Mouse (Mus musculus): ENCODE data around the gene Metap1.

The Metap1 gene

GRCm38 (mm10) chr3:138448077-138448860, 41.0 kb downstream of the Metap1 start:
- no peak for DNase-seq

DNA sequence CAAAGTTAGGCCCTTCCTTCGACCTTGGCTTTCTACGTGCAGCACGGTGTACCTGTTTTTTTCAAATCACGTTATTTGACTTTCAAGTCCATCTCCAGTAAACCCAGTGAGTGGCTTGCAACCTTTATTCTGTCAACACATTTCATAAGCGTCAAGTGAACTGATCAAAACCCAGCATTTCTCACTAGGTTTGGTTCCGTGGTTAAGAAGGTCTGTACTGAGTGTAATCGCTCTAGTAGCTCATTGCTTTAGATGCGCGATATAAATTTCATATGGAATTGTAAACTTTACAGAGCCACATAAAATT, 45.9 kb downstream of the Metap1 start:
- no peak for DNase-seq

- peak; percentile 96 for DNase-seq
Observed at GRCm38 (mm10) chr3:138442612-138443464, 46.5 kb downstream of the Metap1 start, which contains the start of gene Adh5. TSS of gene Adh5 (plus strand) at chr3:138443093.

GRCm38 (mm10) chr3:138442203-138442602, 47.1 kb downstream of the Metap1 start:
- DNase-seq: no peak

GRCm38 (mm10) chr3:138438716-138439115, 50.6 kb downstream of the Metap1 start:
- DNase-seq: no peak

DNA sequence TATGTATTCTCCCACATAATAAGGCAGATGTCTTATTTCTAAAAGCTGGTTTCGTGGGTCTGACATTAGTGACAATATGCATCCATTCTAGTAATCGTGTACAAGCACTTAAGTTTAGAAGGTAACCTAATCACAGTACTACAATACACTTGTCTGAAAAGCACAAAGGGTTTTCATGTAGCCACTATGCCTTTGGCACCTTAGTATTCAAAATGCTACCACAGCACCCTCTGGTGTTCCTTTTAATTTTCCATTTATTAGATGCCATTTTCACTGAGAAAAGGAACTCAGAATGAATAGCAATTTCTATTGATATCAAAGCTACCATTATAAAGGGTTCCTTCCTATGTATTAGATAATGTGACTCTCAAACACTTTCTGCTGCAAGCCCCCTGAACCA, 57.5 kb downstream of the Metap1 start:
- peak; percentile 57 for DNase-seq

DNA sequence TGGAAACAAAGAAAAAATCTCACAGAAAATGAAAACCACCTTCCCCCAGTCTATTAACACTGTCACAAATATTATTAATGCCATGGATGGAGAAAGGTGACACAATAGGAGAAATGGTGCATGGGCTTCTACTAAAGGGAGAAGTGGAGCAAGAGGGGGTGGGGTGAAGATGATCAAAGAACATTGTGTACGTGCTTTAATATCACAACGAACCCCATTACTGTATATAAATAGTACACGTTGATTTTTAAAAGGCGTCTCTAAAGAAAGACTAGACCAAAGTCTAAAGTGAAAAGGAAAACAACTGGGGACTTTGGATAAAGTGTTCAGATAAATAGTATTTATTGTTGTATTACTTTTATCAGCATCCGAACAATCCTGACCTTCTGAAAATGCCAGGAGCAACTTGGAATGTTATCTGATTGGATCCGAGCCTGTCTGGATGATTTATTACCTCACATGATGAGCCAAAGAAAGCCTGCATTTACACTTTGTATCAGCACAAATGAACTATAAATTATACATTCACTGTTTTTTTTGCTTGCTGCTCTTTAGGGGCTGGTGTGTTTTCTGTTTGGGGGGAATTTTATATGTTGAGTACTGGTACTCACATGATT, 58.8 kb downstream of the Metap1 start:
- no peak for DNase-seq

DNA sequence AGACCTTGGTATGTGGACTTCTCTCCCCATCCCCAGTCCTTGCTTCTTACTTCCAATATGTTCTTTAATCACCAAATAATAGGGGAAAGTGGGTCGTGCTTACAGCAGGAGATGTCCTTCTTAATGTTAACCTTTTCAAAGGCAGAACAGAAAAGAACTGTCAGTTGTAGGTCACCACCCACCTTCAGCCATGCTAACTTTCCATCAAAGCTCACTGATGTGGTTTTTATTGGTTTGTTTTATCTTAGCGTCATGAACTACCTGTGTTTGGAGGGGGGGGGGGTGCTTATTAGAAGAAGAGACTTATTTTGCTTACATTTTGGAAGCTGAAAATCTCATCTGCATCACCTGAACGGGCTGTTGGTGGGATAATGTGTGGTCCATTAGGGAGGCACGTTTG, 65.1 kb downstream of the Metap1 start:
- no peak for DNase-seq

DNA sequence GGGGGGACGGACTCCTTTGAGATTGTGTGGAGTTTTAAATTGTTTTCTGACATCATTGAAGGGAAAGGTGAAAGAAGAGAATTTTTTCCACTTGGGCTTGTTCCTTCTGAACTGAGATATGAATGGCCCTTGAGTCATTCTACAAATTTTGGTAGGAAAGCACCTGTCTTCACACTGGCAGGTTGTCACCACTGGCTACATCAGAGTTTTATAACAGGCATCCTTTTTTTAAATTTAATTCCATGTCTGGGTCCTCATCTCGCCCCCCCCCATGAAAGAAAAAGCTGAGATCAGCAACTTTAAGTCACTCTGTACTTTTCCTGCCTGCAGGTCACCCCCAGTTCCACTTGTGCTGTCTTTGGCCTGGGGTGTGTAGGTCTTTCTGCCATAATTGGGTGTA, 65.7 kb downstream of the Metap1 start:
- DNase-seq: no peak

DNA sequence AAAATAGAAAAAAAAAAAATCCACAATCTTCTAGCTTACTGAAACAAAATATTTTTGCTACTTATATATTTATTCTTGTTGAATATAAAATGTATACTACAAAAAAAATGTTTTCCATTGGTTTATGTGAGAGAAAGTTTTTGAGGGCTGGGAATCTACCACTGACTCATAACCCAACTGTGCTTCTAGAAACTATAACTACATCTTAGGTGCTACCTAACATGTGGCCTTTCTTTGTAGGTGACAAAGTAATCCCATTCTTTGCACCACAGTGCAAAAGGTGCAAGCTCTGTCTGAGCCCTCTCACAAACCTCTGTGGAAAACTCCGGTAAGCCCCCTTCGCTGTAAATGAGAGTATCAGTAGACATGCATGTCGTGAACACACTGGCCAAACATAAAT, 68.9 kb downstream of the Metap1 start:
- no peak for DNase-seq

- no peak for DNase-seq
Observed at GRCm38 (mm10) chr3:138419369-138419768, 69.9 kb downstream of the Metap1 start.

DNA sequence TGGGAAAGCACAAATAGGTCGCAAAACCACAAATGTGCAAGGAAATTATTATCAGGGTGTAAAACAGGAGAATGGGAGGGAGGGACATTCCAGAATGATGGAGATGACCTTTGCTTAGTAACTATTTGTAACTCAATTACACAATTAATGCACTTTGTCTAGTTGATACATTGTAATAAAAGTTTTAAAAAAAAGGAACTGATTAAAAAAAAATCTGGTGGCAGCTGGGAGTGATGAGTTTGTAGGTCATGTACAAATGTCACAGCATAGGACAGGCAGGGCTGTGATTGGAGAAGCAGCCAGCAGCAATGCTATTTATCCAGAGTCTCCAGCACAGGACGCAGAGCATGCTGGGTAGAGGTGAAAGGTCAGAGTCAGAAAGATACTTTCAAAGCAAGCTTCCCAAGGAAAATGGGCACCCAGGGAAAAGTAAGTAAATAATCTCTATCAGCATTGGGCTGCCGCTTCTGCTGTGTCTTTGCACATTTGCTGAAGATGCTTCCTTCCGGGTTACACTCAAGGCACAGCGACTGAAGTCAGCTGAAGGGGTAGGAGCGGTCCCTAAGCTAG, 74.1 kb downstream of the Metap1 start, which contains the start of gene Adh4:
Adh4 (plus strand) TSS at position 346 of the 570 bp plus-strand sequence.
- peak; percentile 37 for DNase-seq

DNA sequence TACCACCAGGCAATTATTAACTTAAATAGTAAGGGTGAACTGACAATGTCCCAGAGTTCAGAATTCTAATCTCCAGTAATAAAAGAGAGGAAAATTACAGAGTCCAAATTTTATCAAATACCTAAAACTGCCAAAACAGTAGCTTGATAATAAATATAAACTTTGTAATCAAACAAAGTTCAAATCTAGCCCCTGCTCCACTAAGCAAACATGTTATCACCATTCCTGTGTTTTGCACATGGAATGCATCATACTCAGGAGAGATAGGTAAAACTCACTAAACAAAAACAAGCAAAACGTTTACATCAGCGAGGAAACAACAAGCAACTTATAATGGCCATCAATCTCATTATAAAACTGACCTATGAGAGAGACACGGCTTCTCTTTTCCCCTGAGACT, 79.1 kb downstream of the Metap1 start:
- DNase-seq: no peak

- DNase-seq: no peak
Observed at GRCm38 (mm10) chr3:138409585-138409984, 79.7 kb downstream of the Metap1 start.
